Mouse (Mus musculus) gastrocnemius, adult 18-20 months (tissue): ENCODE measurements around the gene Hpcal1. TPM values are rescaled to one million over a fixed set of nuclear protein-coding genes. Genes with fewer than 3 reads are reported as not detected.
"Not testable (repeated sequence)": the region's sequence is repeated elsewhere in the genome, so short reads cannot be mapped to it uniquely, and the experiment has no call there.

Source experiments
- DNase-seq: peaks from one replicate; pipeline ENCODE4 v3.0.0; 2021; ENCODE audit warnings: low spot score
- total RNA-seq, 2 experiments: library from RNA; stranded (reverse); gene quantifications; 2 replicates each; pipeline ENCODE4 v1.2.3; 2021

The Hpcal1 gene
- total RNA-seq, 2 experiments from 2014 or later, result 6.0 to 6.4 TPM

DNA sequence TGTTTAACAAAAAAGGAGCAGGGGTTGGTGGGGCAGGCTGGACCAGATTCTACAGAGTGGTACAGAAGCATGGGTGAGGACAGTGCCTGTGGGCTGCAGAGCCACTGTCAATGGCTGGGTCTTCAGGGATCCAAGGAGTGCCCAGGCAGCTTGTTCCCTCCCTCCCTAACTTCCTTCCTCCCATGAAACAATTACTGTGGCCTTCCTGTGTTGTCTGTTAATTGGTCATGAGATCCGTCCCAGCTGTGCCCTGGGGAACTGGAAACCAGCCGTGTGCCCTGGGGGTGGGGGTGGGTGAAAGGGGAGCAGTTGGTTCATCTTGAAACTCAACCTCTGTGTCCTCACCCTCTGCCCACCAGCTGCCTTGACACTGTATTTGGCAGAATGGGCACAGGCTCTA, 79.9 kb downstream of the Hpcal1 start:
- DNase-seq, result no peak

DNA sequence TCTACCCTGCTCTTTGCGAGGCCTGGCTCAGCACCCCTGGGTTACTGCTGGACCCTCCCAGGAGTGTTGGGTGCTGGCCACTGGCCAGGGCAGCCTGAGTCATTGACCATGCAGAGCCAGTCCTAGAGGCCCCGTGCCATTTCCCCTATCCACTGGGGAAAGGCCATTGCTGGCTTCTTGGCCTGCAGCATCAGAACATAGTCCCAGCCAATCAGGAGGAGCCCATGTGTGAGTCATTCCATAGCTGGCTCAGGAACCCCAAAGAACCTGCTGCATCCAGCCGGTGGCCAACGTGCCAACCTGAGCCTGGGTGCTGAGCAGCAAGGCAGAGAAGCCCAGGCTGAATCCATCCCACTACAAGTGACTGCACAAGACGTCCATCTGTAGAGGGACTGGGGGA, 83.1 kb downstream of the Hpcal1 start:
- peak; percentile 35 for DNase-seq

DNA sequence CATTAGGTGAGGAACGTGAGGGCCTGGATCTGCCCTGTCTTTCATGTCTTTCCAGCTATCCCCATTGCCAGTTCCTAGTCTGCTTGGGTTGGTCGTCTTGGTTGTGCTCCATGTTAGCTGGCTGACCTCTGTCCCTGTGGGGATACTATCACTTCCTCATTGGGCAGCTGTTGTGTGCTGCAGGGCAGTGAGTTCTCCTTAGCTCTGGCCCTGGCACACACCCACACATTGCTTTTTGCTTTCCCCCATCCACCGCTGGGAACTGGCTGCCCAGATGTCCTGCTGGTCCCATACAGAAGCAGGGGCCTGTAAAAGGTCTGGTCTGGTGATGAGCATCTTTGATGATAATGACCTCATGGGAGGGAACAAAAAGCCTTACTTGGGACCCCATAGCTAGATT, 84.2 kb downstream of the Hpcal1 start:
- not testable (repeated sequence) for DNase-seq

DNA sequence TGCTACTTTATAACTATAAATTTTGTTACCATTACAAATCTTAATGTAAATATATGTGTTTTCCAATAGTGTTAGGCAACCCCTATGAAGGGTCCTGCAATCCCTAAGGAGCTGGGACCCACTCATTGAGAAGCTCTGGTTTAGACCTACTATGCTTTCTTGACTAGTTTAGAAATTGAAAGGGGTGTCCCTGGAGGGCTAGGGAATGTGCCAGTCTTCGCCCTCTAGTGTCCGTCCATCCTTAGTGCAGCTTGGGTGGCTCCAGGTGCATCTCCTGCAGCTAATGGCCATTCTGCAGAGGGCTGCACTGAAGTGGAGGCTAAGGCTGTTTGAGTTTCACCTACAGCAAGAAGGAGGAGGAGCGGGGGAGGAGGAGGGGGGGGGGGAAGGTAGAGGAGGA, 87.7 kb downstream of the Hpcal1 start:
- DNase-seq, result no peak

DNA sequence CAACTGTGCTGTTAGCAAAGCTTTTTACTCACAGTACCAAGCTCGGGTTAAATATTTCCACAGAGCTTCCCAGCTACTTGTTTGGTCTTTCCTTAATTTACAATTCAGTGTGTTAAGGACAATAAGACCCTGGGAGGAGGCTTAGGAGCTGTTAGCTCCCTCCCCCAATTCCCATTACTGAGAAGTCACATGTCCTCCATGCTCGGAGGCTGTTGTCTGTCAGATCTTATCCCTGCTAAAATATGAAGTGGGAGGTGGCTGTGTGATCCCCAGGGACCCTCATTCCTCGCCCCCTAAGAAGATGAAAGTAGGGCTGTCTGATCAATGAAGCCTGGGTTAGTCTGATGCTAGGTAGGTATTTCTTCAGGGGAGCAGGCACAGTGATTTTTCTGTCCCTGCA, 88.4 kb downstream of the Hpcal1 start:
- no peak for DNase-seq

DNA sequence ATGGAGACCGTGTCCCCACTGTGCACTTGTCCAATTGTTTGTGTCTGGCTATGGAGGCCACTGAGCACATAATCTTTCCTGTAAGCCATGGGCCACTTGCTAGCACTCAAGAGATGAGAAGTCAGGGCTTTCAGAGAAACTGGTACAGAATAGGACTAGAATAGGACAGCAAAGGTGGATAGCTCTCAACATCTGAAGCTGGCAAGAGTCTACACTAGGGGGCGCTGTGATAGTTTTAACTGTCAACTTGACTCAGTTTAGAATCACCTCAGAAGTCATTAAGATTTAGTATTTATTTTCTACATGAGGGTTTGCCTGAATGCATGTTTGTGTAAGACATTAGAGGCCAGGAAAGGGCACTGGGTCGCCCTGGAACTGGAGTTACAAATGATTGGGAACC, 98.8 kb downstream of the Hpcal1 start:
- no peak for DNase-seq

DNA sequence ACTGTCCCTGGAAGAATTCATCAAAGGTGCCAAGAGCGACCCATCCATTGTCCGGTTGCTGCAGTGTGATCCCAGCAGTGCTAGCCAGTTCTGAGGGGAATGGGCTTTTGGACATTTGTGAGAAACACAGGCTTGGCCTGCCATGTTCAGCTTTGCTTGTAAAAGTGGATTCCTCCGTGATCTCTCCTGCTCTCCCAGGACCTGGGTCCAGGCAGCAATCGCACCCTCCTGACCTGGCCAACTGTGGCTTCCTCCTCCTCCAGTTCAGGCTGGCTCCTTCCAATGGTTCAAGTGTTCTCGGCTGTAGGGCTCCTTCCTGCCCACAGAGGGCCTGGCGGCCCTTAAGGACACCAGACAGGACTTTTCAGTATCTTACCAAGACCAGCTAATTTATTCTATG, 100.5 kb downstream of the Hpcal1 start:
- no peak for DNase-seq

DNA sequence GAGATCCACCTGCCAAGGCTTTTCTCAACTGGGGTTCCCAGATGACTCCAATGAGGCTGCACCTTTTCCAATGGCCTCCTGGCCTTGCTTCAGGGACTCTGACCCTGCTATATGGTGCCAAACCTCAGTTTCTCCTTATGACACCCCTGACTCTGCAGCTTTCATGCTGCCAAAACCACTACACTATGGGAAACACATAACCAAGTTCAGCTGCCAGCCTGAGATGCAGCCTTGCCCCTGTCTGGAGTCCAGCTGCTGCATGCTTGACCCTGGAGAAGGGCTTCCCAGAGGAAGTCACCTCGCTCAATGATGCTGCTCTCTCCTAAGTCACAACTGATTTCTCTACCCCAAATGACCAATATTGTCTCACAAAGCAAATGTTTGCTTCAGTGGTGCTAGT, 102.1 kb downstream of the Hpcal1 start:
- no peak for DNase-seq

DNA sequence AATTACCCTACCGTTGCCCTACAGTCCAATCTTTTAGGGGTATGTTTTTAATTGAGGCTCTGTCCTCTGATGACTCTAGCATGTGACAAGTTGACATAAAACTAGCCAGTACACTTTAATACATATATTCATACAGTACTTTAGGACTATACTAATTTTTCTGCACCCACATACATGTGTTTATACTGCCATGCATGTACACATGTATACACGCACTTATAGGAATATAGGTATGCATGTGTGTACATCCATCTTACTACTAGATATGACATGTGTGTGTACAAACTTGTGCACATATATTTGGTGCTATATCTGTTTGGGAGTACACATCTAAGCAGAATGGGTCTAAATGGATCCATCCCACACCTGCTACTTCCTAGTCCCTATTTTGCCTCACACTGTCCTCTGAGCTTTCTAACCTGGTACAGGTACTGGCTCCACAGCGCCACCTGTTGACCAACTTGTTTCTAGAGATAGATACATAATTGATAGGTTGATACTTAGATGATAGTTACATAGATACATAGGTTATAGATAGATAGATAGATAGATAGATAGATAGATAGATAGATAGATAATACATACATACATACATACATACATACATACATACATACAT, 105.1 kb downstream of the Hpcal1 start:
- DNase-seq, result peak; percentile 69

DNA sequence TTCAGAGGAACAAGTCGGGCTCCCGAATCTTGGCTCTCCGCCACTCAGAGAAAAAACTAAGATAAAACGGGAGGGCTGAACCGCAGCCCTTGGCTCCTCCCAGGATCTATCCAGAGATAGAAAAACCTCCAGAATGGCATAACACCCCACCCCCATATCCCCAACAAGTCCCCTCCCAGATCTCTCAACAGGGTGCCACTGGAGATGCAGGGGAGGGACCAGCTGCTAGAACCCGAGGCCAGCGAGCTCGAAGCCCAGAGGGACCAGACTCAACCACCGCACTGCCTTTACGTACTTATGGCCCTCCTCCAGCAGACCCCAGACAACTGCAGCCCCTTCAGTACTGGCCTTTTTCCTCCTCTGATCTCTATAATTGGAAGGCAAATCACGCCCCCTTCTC, 107.6 kb downstream of the Hpcal1 start:
- not testable (repeated sequence) for DNase-seq

DNA sequence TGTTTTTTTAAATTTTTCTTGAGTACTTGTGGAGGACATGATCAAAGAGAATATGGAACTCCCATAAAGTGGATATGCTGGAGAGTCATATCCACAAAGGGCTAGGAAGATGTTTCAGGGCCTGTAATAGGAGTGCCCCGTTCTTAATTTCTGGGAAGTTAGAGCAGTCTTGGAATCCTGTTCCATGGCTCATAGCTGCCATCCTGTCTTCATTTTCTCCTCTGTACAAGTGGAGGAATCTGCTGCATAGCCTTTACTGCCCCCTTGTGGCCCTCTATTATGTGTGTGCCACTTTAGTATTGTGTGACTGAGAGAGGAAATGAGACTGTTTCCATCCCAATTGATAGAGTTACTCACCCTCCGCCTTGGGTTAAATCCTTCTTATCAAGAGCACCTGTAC, 117.9 kb downstream of the Hpcal1 start:
- peak; percentile 65 for DNase-seq

DNA sequence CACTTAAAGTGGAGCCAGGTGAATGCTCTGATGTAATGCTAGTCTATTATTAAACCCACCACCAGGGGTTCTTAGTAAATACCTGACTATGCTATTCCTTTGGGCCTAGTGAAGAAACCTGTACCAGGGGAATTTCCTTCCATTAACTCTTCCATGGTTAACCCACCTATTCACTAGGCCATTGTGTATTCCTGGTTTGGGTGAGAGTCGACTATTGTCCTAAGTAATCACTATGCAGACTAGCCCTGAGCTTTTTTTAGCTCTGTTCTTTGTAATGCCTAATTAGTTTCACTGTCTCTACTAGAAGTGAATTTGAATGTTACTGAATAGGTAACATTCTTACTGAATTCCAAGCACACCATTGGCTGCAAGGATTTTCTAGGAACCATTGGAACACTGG, 144.6 kb downstream of the Hpcal1 start:
- not testable (repeated sequence) for DNase-seq

Other genes with a start within 250 kb of the Hpcal1 start
- gene Odc1, start 146.1 kb upstream of the Hpcal1 start, total RNA-seq, result 100 to 1,000 TPM; 113 to 121 TPM